Mouse (Mus musculus) liver, embryonic 14.5 days (tissue): ENCODE results near the gene Snx11.

Source experiments
- CTCF ChIP-seq: IDR thresholded peaks from 2 replicates; pipeline ENCODE4 v1.5.1; 2016; ENCODE audit warnings: antibody characterized with exemption, low read depth, control low read depth
- EP300 ChIP-seq: IDR thresholded peaks from 2 replicates; pipeline ENCODE4 v1.6.1; 2016; ENCODE audit warnings: antibody characterized with exemption, low read depth

- no peak for TF ChIP-seq CTCF
- TF ChIP-seq EP300 = no peak
Measured at GRCm38 (mm10) chr11:96823471-96823837, 46.1 kb upstream of the Snx11 start.
